Mouse (Mus musculus): ENCODE results near the gene Limd2. TPM values are rescaled to one million over a fixed set of nuclear protein-coding genes. Genes with fewer than 3 reads are reported as not detected.
A peak's percentile ranks its signal among the peaks of the same experiment; 100 is the strongest.

Gene Limd2
- total RNA-seq, 2 experiments from 2014 or later = 9.5 to 11.7 TPM

DNA sequence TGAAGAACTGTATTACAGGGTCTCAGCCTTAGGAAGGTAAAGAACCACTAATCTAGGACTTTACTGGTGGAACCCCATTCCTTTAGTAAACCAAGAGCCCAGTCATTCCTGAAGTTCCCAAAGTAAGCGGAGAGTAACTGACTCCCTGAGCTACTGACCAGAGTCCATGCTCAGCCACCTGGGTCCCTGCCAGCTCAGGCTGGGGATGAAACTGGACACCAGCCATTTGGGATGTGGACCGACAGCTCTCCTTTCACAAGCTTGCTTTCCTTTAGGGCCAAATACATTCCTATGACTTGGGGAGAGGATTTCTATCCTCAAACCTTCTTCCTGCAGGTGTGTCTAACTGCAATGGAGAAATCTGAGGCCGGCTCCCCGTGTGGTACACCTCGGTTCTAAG lies 13.7 kb upstream of the Limd2 start:
- DNase-seq (ENCODE audit: low spot score in 2 of 2) = no peak

DNA sequence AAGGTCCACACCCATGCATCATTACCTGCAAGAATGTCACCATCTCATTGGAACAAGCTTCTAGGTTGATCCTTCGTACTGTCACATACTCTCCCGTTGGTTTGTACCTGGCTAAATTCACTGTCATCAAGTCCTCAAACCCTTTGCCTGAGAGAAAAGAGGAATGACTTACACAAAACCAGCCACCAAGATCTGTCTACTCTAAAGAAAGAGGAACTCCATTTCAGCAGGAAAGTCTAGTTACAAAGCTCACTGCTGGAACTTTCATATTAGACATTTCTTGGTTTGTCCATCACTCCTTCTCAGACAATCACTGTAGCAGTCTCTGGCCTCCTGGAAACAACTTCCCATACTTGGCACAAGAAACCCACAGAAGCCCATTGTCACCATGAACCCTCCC lies 12.6 kb upstream of the Limd2 start:
- no peak for DNase-seq (ENCODE audit: low spot score in 2 of 2)

DNA sequence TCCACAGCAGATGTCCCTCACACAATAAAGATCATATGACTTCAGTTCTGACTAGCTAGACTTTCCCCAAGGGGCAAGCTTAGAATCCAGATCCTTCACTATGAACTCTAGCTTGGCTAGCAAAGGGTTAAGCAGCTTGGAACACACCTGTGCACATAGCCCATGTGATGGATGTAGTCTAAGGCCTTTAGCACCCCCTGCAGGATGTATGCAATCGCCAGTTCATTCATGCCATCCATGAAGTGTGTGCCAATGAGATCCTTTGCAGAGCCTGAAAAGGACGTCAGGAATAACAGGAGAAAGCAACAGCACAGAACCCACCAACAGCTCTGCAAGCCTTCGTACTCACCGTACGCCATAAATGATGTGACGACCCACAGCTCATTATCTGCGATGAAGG lies 10.1 kb upstream of the Limd2 start:
- DNase-seq (ENCODE audit: low spot score in 2 of 2) = no peak

DNA sequence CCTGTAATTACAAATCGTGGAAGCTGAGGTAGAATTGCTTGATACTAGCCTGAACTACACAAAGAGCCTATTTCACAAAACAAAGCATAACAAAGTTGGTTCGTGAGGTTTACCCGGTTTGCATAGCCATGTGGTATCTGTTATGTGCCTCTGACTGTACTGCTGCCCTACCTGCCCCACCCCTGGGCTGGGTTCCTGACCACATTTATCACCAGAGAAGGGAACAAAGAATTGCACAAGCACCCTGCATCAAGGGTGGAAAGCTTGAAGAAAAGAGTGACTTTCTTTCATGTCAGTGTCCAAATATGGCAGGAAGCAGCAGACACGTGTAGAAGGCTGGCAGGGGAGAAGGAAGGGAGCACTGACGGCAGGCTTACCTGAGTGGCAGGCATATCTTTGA lies 6.8 kb upstream of the Limd2 start:
- DNase-seq (ENCODE audit: low spot score in 2 of 2) = no peak

DNA sequence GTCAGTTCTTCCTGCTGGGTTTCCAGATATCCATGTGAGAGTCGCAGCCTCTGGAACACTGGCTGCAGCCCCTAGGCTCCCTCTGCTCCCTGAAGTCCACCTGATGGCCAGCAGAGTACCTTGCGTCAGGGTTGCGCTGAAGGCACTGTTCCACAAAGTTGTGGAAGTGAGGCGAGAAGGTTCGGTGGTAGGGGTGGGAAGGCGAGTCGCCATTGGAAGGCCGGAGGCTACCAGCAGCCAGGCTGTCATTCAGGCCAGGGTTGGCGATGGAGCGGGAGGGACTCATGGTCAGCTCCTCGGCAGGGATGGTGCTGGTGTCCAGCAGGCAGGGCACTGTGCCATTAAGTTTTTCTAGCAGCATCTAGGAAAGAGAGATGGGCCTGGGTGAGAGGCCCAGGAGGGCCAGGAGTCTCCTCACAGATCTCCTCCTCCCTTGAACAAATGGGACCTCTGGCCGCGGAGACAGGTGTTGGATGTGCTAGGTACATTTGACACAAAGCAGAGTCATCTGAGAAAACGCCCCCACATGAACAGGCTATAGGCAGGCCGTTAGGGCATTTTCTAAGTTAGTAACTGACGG lies 4.0 kb upstream of the Limd2 start:
- no peak for DNase-seq (ENCODE audit: low spot score in 2 of 2)

DNA sequence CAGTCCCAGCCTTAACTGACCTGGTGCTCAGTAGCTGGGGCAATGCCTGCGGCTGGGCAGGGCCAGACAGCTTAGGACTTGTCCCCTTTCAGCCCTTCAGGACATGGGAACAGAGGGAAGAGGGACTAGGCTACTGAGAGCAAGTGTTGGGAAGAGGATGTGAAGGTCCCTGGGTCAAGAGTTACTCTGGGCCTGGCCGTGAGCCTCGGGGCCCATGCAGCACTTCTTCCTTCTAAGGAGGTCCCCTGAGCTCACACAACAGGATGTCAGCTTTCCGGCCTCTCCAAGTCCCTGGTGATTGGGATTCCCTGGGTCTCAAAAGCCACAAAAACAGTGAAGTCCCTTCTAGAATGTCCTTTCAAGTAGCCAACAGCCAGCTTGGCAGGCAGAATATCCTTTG lies 2.9 kb upstream of the Limd2 start:
- DNase-seq (ENCODE audit: low spot score in 2 of 2) = no peak

DNA sequence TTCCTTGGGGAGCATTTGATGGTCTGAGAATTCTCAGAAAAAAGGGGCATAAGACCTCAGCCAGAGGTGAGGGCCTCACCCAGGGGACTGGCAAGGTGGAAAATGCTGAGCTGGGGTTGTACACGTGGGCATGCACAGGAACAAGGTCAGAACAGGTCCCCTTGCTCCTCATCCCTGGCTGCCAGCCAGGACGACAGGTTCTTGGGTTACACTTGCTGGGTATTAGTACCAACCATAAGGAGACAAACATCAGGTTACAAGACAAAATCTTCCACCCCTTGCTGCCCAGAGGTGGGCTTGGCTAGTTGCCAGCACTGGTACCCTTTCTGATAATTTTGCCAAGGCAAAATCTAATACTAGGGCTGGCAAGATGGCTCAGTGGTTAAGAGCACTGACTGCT lies 1.6 kb upstream of the Limd2 start:
- no peak for DNase-seq (ENCODE audit: low spot score in 2 of 2)

DNA sequence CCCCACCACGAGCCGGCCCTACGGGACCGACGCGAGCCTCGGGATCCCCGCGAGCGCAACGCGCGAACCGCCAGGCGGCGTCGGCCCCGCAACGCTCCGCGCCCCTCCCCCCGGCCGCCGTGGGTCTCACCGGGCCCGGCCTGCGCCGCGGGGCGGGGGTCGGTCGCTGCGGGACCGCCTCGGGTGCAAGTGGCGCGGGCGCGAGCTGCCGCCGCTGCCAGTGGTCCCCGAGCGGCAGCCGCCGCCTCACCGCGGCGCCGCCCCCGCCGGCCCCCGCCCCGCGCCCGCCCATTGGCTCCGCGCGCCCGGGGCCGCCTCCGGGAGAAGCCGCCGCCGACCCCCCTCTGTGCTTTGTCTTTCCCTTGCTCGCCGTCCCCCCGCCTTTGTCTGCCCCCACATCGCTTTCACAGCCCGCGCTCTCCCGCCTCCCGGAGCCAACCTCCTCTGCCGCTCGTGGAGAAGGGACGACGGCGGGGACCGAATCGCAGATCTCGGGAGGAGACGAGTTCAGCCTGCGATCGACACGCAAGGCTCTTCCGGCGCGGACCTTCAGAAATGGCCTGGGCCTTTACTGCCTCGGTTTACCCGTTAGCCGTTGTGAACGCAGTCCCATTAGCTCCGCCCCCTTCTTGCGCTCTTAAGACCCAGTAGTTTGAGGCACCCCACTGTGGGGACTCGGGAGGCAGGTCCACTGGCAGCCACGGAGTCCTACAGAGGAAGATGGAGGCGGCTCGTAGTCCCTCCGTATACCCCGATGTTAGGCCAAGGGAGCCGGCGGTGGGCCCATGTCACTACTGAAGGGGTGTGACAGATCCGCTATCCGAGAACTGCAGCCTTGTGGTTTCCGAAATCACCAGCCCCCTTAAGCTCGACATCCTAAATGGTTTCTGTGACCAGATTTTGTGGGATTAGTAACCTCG lies 479 bp downstream of the Limd2 start:
- peak; percentile 74 to 75 for DNase-seq (ENCODE audit: low spot score in 2 of 2)

DNA sequence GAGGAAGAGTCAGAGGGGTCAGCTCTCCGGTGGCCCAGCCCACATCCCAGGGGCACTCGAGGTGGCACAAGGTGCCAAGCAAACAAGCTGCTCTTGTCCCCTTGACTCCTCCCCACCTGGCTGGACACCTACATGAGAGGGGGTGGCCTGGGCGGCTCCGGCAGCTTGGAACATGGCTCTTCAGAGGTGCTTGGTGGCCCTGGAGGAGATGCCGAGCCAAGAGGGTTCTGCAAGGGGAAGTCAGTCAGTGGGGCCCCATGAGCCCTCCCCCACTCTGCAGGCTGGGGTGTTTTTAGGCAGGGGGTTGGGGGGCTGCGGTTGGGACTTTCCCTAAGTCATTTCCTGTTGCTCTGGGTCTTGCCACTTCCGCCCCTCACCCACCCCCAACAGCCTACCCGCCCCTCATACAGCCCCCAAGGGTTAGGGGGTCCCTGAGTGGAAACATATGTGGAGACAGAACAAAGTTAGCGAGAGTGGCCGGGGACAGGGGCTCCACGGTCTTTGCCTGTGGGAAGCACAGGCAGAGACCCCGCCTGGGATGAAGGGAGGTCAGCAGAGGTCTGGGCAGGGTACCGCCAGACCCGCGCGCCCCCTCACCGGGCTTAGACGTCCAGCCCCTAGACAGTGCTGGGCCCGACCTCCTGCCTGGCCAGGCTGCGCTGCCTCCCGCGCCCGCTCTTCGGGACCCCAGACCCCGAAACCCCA lies 1.3 kb downstream of the Limd2 start:
- no peak for DNase-seq (ENCODE audit: low spot score in 2 of 2)

DNA sequence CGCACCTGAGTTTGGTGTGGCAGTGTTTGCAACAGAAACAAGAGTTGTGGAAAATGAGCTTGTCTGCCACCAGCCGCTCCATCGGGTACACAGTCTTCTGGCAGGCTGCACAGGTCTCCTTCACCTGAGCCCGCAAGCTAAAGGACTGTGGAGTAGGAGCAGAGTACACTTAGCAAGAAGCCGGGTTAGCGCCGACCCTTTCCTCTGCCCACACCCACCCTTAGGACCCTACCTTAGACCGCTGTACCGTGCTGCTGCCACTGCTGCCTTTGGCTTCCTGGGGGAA lies 1.8 kb downstream of the Limd2 start:
- no peak for DNase-seq (ENCODE audit: low spot score in 2 of 2)

DNA sequence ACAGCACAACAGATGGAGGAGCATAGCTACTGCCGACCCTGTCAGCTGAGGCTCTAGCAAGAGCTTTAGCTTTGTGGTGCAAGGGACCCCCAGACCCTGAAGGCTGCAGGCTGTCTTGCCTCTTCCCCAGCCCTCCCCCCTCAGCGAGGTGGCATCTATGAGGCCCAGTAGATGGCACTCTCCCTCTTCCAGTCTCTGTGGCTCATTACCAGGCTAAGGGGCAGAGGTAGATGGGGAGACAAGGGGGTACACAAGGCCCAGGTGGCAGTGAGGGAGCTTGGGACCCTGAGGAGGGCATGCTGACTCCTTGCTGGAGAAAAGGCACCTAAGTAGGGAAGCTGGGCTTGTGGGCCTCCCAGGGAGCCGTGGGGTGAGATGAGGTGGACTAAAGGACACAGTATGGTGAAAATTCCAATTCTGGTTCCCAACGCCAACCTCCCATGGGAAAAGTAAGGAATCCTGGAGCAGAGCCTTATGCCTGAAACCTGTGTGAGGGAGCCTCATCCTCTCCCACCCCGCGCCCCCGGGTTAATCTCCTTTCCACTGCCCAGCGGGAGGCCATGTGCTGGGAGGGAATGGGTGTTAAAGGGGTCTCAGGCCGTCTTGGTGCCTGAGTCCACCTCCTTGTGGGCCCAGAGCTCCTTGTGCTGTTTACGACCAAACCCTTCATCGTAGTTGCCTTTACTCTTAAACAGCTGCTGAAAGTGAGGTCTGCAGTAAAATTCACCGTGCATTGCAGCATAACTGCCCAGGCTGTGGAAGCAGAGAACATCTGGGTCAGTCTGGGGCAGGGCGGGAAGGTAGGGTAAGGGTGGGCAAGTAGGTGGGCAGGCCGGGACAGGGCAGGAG lies 2.4 kb downstream of the Limd2 start:
- DNase-seq (ENCODE audit: low spot score in 2 of 2) = no peak

DNA sequence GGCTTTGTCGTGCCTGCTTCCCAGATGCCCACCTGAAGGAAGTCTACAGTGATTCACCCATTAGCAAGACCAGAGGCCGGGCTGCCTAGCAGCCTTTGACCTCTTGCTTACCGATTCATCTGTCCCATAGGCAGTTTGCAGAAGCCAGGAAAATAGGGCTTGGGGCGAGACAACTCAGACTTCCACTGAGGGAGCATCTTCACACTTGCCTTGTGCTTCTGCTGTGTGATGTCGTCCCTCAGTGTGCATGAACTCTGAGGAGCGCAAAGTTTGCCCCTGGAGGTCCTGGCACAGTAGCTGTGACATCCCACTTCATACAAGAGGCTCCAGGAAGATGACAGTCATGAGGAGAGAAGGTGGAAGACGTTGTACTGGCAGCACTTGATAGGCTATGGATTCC lies 3.5 kb downstream of the Limd2 start:
- no peak for DNase-seq (ENCODE audit: low spot score in 2 of 2)

DNA sequence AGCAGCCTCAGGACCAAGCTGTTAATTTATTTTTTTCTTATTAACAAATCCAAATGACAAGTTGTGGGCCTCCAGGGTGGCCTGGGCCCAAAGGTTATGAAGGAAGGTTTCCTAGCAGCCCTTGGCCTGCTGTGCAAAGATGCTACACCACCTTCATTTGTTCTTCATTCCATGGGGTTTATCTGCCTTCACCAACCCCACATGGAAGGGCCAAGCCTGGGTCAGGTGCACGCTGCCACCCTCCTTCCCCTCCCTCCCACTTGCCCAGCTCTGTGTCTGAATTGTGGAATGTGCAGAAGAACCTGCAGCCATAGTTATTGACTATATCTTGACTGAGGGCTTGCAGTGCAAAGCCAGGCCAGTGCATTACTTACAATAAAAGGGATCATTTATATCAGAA lies 4.4 kb downstream of the Limd2 start:
- DNase-seq (ENCODE audit: low spot score in 2 of 2) = no peak

DNA sequence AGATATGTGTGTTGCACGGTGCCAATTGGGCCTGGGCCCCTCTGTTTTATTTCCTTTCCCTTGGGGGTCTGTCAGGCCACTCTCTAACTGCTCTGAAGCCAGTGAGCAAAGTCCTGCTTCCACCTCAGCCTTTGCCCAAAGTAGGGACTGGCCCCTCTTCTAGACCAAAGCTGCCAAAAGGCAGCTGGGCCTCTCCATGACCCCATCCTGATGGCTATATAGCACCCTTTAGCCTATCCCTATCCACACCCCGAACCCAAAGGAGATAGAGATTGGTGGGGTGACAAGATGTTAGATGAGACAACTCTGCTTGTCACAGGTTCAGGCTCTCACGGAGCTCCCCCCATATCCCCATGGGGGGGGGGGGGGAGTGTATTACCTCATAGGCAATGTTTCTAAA lies 4.9 kb downstream of the Limd2 start:
- DNase-seq (ENCODE audit: low spot score in 2 of 2) = no peak

DNA sequence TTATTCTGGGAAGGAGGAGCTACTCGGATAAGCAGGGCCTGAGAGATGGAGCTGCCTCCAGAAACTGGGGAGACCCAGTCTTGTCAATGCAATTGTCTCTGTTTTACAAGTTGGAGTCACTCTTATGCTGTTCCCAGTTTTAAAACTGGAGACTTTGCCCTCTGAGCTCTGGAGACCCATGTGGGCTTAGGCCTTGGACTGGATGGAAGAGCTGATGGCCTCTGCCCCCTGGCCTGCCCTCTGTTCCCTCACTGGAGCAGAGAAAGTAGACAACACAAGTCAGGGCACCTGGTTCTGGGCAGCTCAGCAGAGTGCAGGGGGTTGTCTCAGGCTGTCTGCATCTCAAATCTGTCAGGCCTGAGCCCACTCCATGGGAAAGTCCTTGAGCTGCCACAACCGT lies 5.9 kb downstream of the Limd2 start:
- DNase-seq (ENCODE audit: low spot score in 2 of 2) = no peak

DNA sequence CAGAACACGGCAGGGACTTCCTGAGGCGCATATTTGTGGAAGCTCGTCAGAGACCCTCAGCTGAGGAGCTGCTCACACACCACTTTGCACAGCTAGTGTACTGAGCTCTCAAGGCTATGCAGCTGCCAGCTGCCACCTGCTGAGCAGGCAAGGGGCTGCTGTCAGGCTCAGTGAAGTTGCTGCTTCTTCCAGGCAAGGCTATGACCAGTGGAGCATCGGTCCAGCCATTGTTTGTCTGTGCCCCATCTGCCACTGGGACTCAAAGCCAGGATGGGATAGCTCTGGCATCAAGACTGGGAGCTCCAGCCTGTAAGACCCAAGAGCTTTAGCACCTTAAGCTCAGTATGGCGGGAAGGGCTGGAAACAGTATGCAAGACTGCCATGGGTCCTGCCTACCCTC lies 6.6 kb downstream of the Limd2 start:
- DNase-seq (ENCODE audit: low spot score in 2 of 2) = no peak

DNA sequence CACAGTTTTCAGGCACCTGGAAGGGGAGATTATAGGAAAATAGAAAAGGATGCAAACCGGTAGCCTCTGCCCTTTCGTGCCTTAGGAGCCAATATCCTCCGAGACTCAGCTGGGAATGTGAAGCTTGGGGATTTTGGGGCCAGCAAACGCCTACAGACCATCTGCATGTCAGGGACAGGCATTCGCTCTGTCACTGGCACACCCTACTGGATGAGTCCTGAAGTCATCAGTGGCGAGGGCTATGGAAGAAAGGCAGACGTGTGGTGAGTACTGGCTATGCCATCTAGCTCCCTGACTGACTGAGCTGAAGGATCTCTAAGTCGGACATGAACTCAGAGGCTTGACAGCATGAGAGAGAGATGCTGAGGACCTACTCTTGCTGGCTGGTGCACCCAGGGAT lies 8.5 kb downstream of the Limd2 start:
- no peak for DNase-seq (ENCODE audit: low spot score in 2 of 2)

DNA sequence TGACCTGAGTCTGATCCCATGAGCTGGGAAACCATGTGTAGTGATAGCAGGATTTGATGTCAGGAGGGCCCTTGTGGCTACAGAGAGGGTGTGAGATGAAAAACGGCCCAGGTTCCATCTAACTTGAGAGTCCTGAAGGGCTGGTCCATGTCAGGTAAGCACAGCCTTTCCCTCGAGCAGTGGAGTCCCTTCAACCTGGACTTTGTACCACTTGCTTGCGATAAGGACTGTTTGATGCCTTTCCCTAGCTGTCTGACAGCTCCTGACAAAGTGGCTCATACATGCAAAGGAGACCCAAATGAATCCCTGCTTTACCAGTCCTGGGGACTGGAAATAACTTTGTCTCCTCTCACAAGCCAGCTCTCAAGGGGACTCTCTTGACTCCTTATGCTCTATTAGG lies 9.4 kb downstream of the Limd2 start:
- no peak for DNase-seq (ENCODE audit: low spot score in 2 of 2)

DNA sequence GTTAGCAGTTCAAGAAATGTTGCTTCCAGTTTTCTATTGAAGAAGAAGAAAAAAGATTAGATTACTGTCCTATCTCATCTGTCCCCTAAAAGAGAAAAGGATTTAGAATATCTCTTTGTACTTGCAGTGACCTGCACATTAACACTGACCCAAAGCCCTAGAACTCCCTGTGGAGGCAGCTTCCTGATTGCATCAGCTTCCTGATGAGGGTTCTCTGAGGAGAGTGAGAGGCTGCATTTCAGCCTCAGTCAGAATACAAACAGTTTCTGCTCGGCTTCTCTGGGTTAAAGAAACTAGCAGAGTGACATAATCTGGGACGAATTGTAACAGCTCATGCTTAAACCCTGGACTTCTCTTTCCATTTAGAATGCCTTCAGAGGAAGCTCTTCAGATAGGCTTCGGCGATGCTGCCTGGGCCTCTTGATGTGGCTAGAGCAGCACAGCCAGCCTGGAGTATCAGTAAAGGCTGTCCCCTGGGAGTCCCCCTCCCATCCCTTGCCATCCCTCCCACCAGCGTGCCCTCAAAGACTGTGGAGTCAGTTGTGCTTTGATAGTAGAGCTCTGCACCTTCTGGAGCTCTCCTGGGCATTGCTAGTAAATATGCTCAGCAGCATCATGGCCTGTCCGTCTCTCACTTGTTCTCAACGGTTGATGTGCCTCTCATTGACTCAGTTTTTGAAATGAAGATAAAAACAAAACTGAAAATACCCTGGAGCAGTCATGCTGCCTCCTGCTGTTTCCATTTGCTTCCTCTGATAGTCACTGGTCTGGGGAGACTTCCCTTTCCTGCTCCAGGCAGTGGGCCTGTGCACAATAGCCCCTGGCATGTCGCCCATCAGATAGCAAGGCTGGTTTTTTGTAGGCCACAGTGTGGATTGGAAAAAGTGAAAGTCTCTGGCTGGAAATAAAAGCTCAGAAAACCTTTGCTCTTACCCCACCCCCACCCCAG lies 25.8 kb downstream of the Limd2 start:
- DNase-seq (ENCODE audit: low spot score in 2 of 2) = peak; percentile 76 to 78

DNA sequence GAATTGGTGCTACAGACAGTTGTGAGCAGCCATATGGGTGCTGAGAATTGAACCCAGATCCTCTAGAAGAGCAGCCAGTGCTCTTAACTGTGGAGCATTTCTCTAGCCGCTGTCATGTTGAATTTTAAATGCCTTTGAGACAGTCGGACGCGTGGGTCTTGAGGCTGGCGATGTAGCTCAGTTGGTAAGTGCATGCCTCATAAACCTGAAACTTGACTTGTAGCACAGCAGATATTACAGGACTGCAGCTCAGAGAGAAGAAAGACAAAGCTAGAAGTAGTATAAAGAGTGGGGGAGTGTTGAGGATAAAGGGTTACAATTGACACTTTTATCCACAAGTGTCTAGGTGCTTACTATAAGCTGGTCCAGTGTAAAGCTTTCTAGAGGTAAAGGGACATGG lies 28.1 kb downstream of the Limd2 start:
- DNase-seq (ENCODE audit: low spot score in 2 of 2) = no peak
